Mouse (Mus musculus) CH12.LX (cell line): ENCODE measurements around the gene Cycs. TPM values are rescaled to one million over a fixed set of nuclear protein-coding genes. Genes with fewer than 3 reads are reported as not detected.

Experiments
- DNase-seq: peaks from one replicate; pipeline ENCODE4 v3.0.0-alpha.2; 2013; ENCODE audit errors: extremely low read depth
- H3K27ac ChIP-seq: 2 replicates; pipeline ENCODE4 v1.5.1; 2012; ENCODE audit warnings: low read depth, mild to moderate bottlenecking, control low read depth, moderate library complexity; ENCODE audit not compliant: insufficient read depth
- H3K27me3 ChIP-seq: replicated peaks from 2 replicates; pipeline ENCODE3; 2012; ENCODE audit warnings: inconsistent platforms
- H3K36me3 ChIP-seq, 2 experiments: replicated peaks in 1 of 2; 2 replicates each; pipeline versions ENCODE3 to v1.6.1; 2012; ENCODE audit warnings: inconsistent platforms in 1 of 2, low read length in 1 of 2, mild to moderate bottlenecking in 1 of 2, mixed read lengths in 1 of 2, moderate library complexity in 1 of 2; ENCODE audit not compliant: control insufficient read depth in 1 of 2, insufficient read depth in 1 of 2
- H3K4me1 ChIP-seq, 2 experiments: 2 replicates each; pipeline ENCODE4 v1.6.1; 2012; ENCODE audit warnings: inconsistent platforms in 1 of 2, moderate library complexity in 1 of 2; ENCODE audit not compliant: insufficient read depth in 2 of 2, control insufficient read depth in 1 of 2
- H3K4me2 ChIP-seq: 2 replicates; pipeline ENCODE4 v1.6.1; 2012; ENCODE audit warnings: low read depth, mild to moderate bottlenecking, control low read depth; ENCODE audit not compliant: poor library complexity, insufficient read depth, severe bottlenecking
- H3K4me3 ChIP-seq, 3 experiments: fragments of 150-350 bp in 1 of 3; sonication (generic) in 1 of 3; replicated peaks in 1 of 3; 2 replicates each; pipeline versions ENCODE3 to v1.5.1; 2011 to 2012; ENCODE audit warnings: low read depth in 2 of 3, low read length in 2 of 3, mild to moderate bottlenecking in 2 of 3, moderate library complexity in 2 of 3, control low read depth in 1 of 3, improper control_type of control experiment in 1 of 3, inconsistent platforms in 1 of 3, mixed read lengths in 1 of 3; ENCODE audit not compliant: poor library complexity in 1 of 3
- H3K79me2 ChIP-seq: replicated peaks from 2 replicates; pipeline ENCODE4 v1.6.1; 2012; ENCODE audit warnings: mild to moderate bottlenecking, moderate library complexity; ENCODE audit not compliant: control insufficient read depth, poor library complexity, insufficient read depth, severe bottlenecking; ENCODE audit errors: extremely low read depth
- H3K9ac ChIP-seq: 2 replicates; pipeline ENCODE4 v1.6.1; 2012; ENCODE audit warnings: low read depth, mild to moderate bottlenecking, control low read depth, moderate library complexity; ENCODE audit not compliant: insufficient read depth
- H3K9me3 ChIP-seq: replicated peaks from 2 replicates; pipeline ENCODE3; 2012; ENCODE audit warnings: low read length, inconsistent platforms, mixed read lengths
- E2F4 ChIP-seq: IDR thresholded peaks from 2 replicates; pipeline ENCODE4 v1.6.1; 2011; ENCODE audit warnings: low read depth, low read length, improper control_type of control experiment; ENCODE audit not compliant: insufficient replicate concordance
- ELF1 ChIP-seq: IDR thresholded peaks from 2 replicates; pipeline ENCODE4 v1.6.1; 2014; ENCODE audit warnings: low read depth, mild to moderate bottlenecking, inconsistent platforms, low read length, improper control_type of control experiment
- EP300 ChIP-seq: IDR thresholded peaks from 2 replicates; pipeline ENCODE4 v1.6.1; 2011; ENCODE audit warnings: low read length, improper control_type of control experiment
- ETS1 ChIP-seq: conservative IDR thresholded peaks from 2 replicates; pipeline ENCODE4 v1.6.1; 2012; ENCODE audit warnings: low read depth, mild to moderate bottlenecking, inconsistent platforms, low read length, improper control_type of control experiment, moderate library complexity
- GABPA ChIP-seq: IDR thresholded peaks from 2 replicates; pipeline ENCODE4 v1.6.1; 2012; ENCODE audit warnings: low read depth, low read length, improper control_type of control experiment, inconsistent platforms; ENCODE audit not compliant: insufficient replicate concordance
- HCFC1 ChIP-seq: IDR thresholded peaks from 2 replicates; pipeline ENCODE4 v1.6.1; 2012; ENCODE audit warnings: low read depth, mild to moderate bottlenecking, inconsistent platforms, low read length, improper control_type of control experiment
- JUND ChIP-seq: conservative IDR thresholded peaks from 2 replicates; pipeline ENCODE4 v1.6.1; 2011; ENCODE audit warnings: low read depth, low read length, improper control_type of control experiment
- KAT2A ChIP-seq: IDR thresholded peaks from 2 replicates; pipeline ENCODE4 v1.6.1; 2012; ENCODE audit warnings: low read length, improper control_type of control experiment, inconsistent platforms; ENCODE audit not compliant: insufficient replicate concordance
- MAFK ChIP-seq: IDR thresholded peaks from 2 replicates; pipeline ENCODE4 v1.6.1; 2011; ENCODE audit warnings: low read length, improper control_type of control experiment; ENCODE audit not compliant: insufficient replicate concordance
- MAX ChIP-seq: IDR thresholded peaks from 2 replicates; pipeline ENCODE4 v1.6.1; 2011; ENCODE audit warnings: low read length, improper control_type of control experiment
- MEF2A ChIP-seq: IDR thresholded peaks from 2 replicates; pipeline ENCODE4 v1.6.1; 2014; ENCODE audit warnings: low read depth, mild to moderate bottlenecking, inconsistent platforms, low read length, improper control_type of control experiment, borderline replicate concordance
- MXI1 ChIP-seq: IDR thresholded peaks from 2 replicates; pipeline ENCODE4 v1.6.1; 2011; ENCODE audit warnings: mild to moderate bottlenecking, low read depth, low read length, improper control_type of control experiment
- MYC ChIP-seq: IDR thresholded peaks from 2 replicates; pipeline ENCODE4 v1.6.1; 2011; ENCODE audit warnings: low read depth, mild to moderate bottlenecking, improper control_type of control experiment, low read length
- NELFE ChIP-seq: IDR thresholded peaks from 2 replicates; pipeline ENCODE4 v1.6.1; 2011; ENCODE audit warnings: low read depth, low read length, improper control_type of control experiment
- POLR2A ChIP-seq: IDR thresholded peaks from 2 replicates; pipeline ENCODE4 v1.6.1; 2011; ENCODE audit warnings: low read depth, mild to moderate bottlenecking, improper control_type of control experiment, low read length
- SIN3A ChIP-seq: IDR thresholded peaks from 2 replicates; pipeline ENCODE4 v1.6.1; 2012; ENCODE audit warnings: low read length, improper control_type of control experiment, inconsistent platforms
- TCF12 ChIP-seq: IDR thresholded peaks from 2 replicates; pipeline ENCODE4 v1.6.1; 2014; ENCODE audit warnings: low read depth, mild to moderate bottlenecking, inconsistent platforms, low read length, improper control_type of control experiment
- USF1 ChIP-seq: IDR thresholded peaks from 2 replicates; pipeline ENCODE4 v1.6.1; 2014; ENCODE audit warnings: low read depth, mild to moderate bottlenecking, inconsistent platforms, low read length, improper control_type of control experiment
- USF2 ChIP-seq: conservative IDR thresholded peaks from 2 replicates; pipeline ENCODE4 v1.6.1; 2011; ENCODE audit warnings: low read depth, low read length, improper control_type of control experiment
- ZC3H11A ChIP-seq: IDR thresholded peaks from 2 replicates; pipeline ENCODE4 v1.6.1; 2012; ENCODE audit warnings: low read depth, mild to moderate bottlenecking, inconsistent platforms, low read length, improper control_type of control experiment
- ZNF384 ChIP-seq: IDR thresholded peaks from 2 replicates; pipeline ENCODE4 v1.6.1; 2012; ENCODE audit warnings: low read depth, low read length, improper control_type of control experiment, inconsistent platforms
- dilution Hi-C: fragments of 300-500 bp; cut with MboI; formaldehyde crosslinking; loops from 2 replicates; pipeline ENCODE4 v1.14.3; 2020; ENCODE audit warnings: low sequenced_read_pairs; ENCODE audit not compliant: extremely low pct_unique_long_range_greater_than_20kb, extremely low pct_ligation_motif_present
- in situ Hi-C: fragments of 300-500 bp; cut with MboI; formaldehyde crosslinking; loops from 3 replicates; pipeline ENCODE4 v1.14.3; 2019; ENCODE audit warnings: low sequenced_read_pairs, low pct_ligation_motif_present, low pct_unique_long_range_greater_than_20kb, mixed read lengths
- polyA plus RNA-seq: library from polyadenylated mRNA; unstranded; fragments of >175 nt; gene quantifications from 2 replicates; pipeline ENCODE4 v1.2.1, GENCODE M21; 2012; ENCODE audit warnings: low read depth; ENCODE audit not compliant: insufficient read length
- total RNA-seq, 2 experiments: library from RNA; depleted of rRNA; stranded (reverse); fragments of 300-350 nt in 1 of 2; fragments of >200 nt in 1 of 2; gene quantifications; 2 replicates each; pipeline ENCODE4 v1.2.3; 2012 to 2014

The Cycs gene
- total and polyA plus RNA-seq, 3 experiments = 34.2 to 122 (median 44.6) TPM

GRCm38 (mm10) chr6:50594372-50594771 lies 28.0 kb upstream of the Cycs start:
- Histone ChIP-seq H3K36me3 (no peaks in the 10 kb centered on the region), H3K27me3 (peaks cover 23% of the 10 kb centered on the region), H3K4me3 (no peak overlapping the region), H3K4me2 (no peak overlapping the region), H3K9me3 (peaks cover 6% of the 10 kb centered on the region), H3K79me2 (no peaks in the 10 kb centered on the region), H3K27ac (no peak overlapping the region), H3K4me1 (peaks cover 0 to 11% of the 10 kb centered on the region in 2 experiments; a peak in 2 of 4 replicates), H3K9ac (no peak overlapping the region)
- TF ChIP-seq ETS1 (no peak), USF1 (no peak), NELFE (no peak), MXI1 (no peak), MAFK (no peak), EP300 (no peak), SIN3A (no peak), MYC (no peak), POLR2A (no peak), E2F4 (no peak), ELF1 (no peak), USF2 (no peak), MEF2A (no peak), JUND (no peak)
- dilution Hi-C loops = no loop called here
- in situ Hi-C loops = no loop called here
- no peak for DNase-seq

GRCm38 (mm10) chr6:50593334-50593845 lies 27.1 kb upstream of the Cycs start:
- Histone ChIP-seq H3K4me2 (no peak overlapping the region), H3K27ac (no peak overlapping the region)
- no peak for DNase-seq
- no peak for TF ChIP-seq TCF12
- TF ChIP-seq GABPA = no peak
- no peak for TF ChIP-seq MAX
- no peak for TF ChIP-seq HCFC1
- no peak for TF ChIP-seq KAT2A
- TF ChIP-seq USF2 = no peak
- TF ChIP-seq ETS1 = no peak
- TF ChIP-seq ZC3H11A = no peak
- peak; percentile 35; the same call in 1 of the 2 replicates for TF ChIP-seq ZNF384
- TF ChIP-seq, all 38 proteins: peak for 1
- Histone ChIP-seq H3K27me3 (peaks cover 15% of the 10 kb centered on the region), H3K4me1 (peaks cover 0 to 11% of the 10 kb centered on the region in 2 experiments; a peak in 2 of 4 replicates), H3K9me3 (peaks cover 6% of the 10 kb centered on the region), H3K36me3 (no peaks in the 10 kb centered on the region), H3K79me2 (no peaks in the 10 kb centered on the region), H3K9ac (no peak overlapping the region), H3K4me3 (no peak overlapping the region)
- dilution Hi-C loops (no loop called here), in situ Hi-C loops (no loop called here)
